Comparison of ENCODE assay signal across 10 mouse cellular contexts in the genomic region with DNA sequence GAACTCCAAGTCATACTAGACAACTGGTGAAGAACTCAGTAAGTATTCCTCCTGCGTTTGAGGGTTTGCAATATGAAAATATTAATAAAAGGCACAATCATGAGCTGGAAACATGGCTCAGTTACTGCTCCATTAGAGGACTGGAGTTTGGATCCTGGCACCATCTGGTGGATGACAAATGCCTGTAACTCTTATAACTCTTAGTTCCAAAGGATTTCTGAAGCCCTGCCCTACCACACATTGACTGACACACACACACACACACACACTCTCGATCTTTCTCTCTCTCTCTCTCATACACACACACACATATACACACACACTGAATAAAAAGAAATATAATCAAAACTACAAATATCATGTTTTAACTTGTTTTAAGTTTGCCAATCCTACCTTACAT.
DNase-seq lines count a peak whose midpoint lies in the region; ATAC-seq and TF ChIP-seq lines count a peak whose summit lies in the region.
"Had no signal": no experiment of that assay in that cellular context is flagged by ENCODE, and none has a peak within 500 bp of the region (broad histone marks: within the 10 kb centered on the region; RNA-seq: fewer than 3 reads in every experiment).

No protein-coding gene starts in this region.

- no peak overlapping the region for H3K4me2 ChIP-seq in lung, embryonic 14.5 days
- H3K4me2 ChIP-seq in hindbrain, embryonic 14.5 days (replicated peaks): peak overlapping the region; percentile 57
- H3K4me2 ChIP-seq: heart, embryonic 13.5 days; limb, embryonic 15.5 days had no signal

- WGBS in lung, embryonic 14.5 days: 76% methylated on average over 2 of the region's 2 CpGs
- WGBS in hindbrain, embryonic 14.5 days: 68% methylated on average over 2 of the region's 2 CpGs

- no peaks in the 10 kb centered on the region for H3K4me1 ChIP-seq in lung, embryonic 14.5 days (ENCODE audit: insufficient read depth)
- H3K4me1 ChIP-seq in hindbrain, embryonic 14.5 days (replicated peaks; ENCODE audit: control insufficient read depth, insufficient read depth, low read length): peaks cover 25% of the 10 kb centered on the region
- H3K4me1 ChIP-seq: limb, embryonic 15.5 days had no signal

- H3K36me3 ChIP-seq in lung, embryonic 14.5 days (ENCODE audit: insufficient read depth): no peaks in the 10 kb centered on the region
- H3K36me3 ChIP-seq in hindbrain, embryonic 14.5 days (replicated peaks; ENCODE audit: control insufficient read depth, insufficient read depth): no peaks in the 10 kb centered on the region
- H3K36me3 ChIP-seq: heart, embryonic 13.5 days; limb, embryonic 15.5 days had no signal

- no peaks in the 10 kb centered on the region for H3K9me3 ChIP-seq in lung, embryonic 14.5 days (ENCODE audit: low read depth, low read length)
- no peaks in the 10 kb centered on the region for H3K9me3 ChIP-seq in hindbrain, embryonic 14.5 days (ENCODE audit: control insufficient read depth, low read length)
- H3K9me3 ChIP-seq: heart, embryonic 13.5 days; limb, embryonic 15.5 days had no signal

- H3K4me3 ChIP-seq in gastrocnemius, adult 2 months: no peak overlapping the region
- no peak overlapping the region for H3K4me3 ChIP-seq in lung, embryonic 14.5 days (ENCODE audit: low read depth, low read length)
- H3K4me3 ChIP-seq in hindbrain, embryonic 14.5 days (replicated peaks; ENCODE audit: low read length): peak overlapping the region; percentile 34
- H3K4me3 ChIP-seq: heart, embryonic 13.5 days; limb, embryonic 15.5 days had no signal

- H3K27ac ChIP-seq in gastrocnemius, adult 2 months: no peak overlapping the region
- H3K27ac ChIP-seq in lung, embryonic 14.5 days (ENCODE audit: low read depth): no peak overlapping the region
- H3K27ac ChIP-seq in hindbrain, embryonic 14.5 days: no peak overlapping the region
- H3K27ac ChIP-seq: heart, embryonic 13.5 days; limb, embryonic 15.5 days had no signal

- DNase-seq in gastrocnemius, adult 2 months: peak; percentile 35
- no peak for DNase-seq in gastrocnemius, postnatal 10 days
- DNase-seq in lung, embryonic 14.5 days: peak; percentile 36
- DNase-seq in lung, postnatal 36 days: no peak
- DNase-seq in hindbrain, embryonic 14.5 days (ENCODE audit: low spot score): peak; percentile 64
- DNase-seq in right cerebral cortex, postnatal 25 days: peak; percentile 14
- no peak for DNase-seq in adrenal gland, adult 2 months
- no peak for DNase-seq in thymus, adult 18-20 months

- no peak overlapping the region for H3K9ac ChIP-seq in lung, embryonic 14.5 days
- H3K9ac ChIP-seq in hindbrain, embryonic 14.5 days: no peak overlapping the region
- H3K9ac ChIP-seq: heart, embryonic 13.5 days; limb, embryonic 15.5 days had no signal

- TF ChIP-seq CTCF in gastrocnemius, adult 2 months (IDR thresholded peaks at IDR 0.05): peak; percentile 46
- 0 out of 2 replicates have a peak, but pooled peaks have one; percentile 9 for TF ChIP-seq CTCF in lung, embryonic 14.5 days (IDR thresholded peaks at IDR 0.05; ENCODE audit: low read depth)

- ATAC-seq in lung, embryonic 14.5 days (ENCODE audit: insufficient read depth): no peak
- ATAC-seq in hindbrain, embryonic 14.5 days (ENCODE audit: low FRiP score): peak; percentile 43; the same call in 1 of the 2 replicates

- intact Hi-C loops in gastrocnemius, adult 2 months (cut with DNase I): loop anchor here (2.0 kb wide), 1 partner anchor 61 kb away; no protein-coding TSS in a partner anchor

- no peaks in the 10 kb centered on the region for H3K27me3 ChIP-seq in lung, embryonic 14.5 days (ENCODE audit: insufficient read depth, low read length)
- H3K27me3 ChIP-seq in hindbrain, embryonic 14.5 days (ENCODE audit: control insufficient read depth, insufficient read depth, low read length): no peaks in the 10 kb centered on the region
- H3K27me3 ChIP-seq: heart, embryonic 13.5 days; limb, embryonic 15.5 days had no signal

Comparison
In these comparisons a context has a peak if more than half of its experiments do, and no peak if none do; other contexts are left out.
1. DNase-seq: peak in gastrocnemius, adult 2 months (single experiment), lung, embryonic 14.5 days (single experiment), hindbrain, embryonic 14.5 days (single experiment) and right cerebral cortex, postnatal 25 days (single experiment); none in gastrocnemius, postnatal 10 days (single experiment), lung, postnatal 36 days (single experiment), adrenal gland, adult 2 months (single experiment) and thymus, adult 18-20 months (0 of 2).